Mouse (Mus musculus): ENCODE measurements around the gene Nlrp14. TPM values are rescaled to one million over a fixed set of nuclear protein-coding genes. Genes with fewer than 3 reads are reported as not detected.
"Not testable (repeated sequence)": the region's sequence is repeated elsewhere in the genome, so short reads cannot be mapped to it uniquely, and the experiment has no call there.

Gene Nlrp14
- not detected in 2 replicates for polyA plus RNA-seq (2012; rRNA removed)

DNA sequence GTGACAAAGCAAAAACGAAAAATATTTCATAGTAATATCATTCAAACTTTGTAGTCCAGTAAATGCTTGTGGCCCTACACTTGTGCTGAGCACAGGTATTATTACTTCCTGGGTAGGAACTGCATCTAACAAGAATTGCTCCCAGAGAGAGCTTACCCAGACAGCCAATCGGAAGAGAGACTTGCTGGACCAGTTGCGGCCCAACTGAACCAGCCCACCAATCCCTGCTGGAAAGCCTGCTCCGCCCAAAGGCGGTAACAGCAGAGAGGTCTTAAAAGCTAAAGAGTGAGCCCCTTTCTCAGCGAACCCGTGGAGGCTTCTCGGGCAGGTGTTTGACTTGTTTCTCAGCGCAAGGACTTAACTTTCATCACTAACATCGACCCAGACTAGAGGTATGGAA, at the start of gene Nlrp14:
TSS of gene Nlrp14 (plus strand) at position 301 of the 400 bp plus-strand sequence.
- H3K4me1 ChIP-seq (ENCODE audit: control insufficient read depth, insufficient read depth, low read length), result no peaks in the 10 kb centered on the region
- no peak for TF ChIP-seq POLR2A (IDR thresholded peaks at IDR 0.05; ENCODE audit: extremely low read depth, insufficient read depth, low read length)
- no peak for TF ChIP-seq CTCF (IDR thresholded peaks at IDR 0.05; ENCODE audit: extremely low read depth, insufficient read depth, low read length)
- H3K4me3 ChIP-seq (ENCODE audit: insufficient read depth, low read length), result no peak within 1 kb of the TSS
- no peak within 1 kb of the TSS for H3K27ac ChIP-seq (ENCODE audit: insufficient read depth, low read length)

DNA sequence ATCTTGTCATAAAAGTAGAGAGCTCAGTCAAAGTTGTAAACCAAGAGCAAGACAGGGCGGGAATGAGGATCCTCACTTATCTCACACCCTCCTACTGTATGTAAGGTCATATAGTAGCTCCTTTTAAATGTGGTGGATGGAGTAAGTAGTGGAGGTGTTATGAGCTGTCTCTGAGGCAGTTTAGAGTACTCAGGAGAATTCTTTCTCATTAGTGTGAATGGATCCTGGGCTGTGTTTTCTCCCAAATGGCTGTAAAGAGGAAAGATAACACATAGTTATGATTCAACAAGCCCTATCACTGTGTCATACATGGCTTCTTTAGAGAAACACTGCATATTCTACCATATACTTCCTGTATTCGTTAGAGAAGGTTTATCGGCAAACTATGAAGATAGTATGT, 35.8 kb upstream of the Nlrp14 start, which contains the start of gene Olfr715:
TSS of gene Olfr715 (minus strand) at position 101 of the 400 bp plus-strand sequence.
- not testable (repeated sequence) for H3K27ac ChIP-seq (ENCODE audit: insufficient read depth, low read length); H3K4me3 ChIP-seq (ENCODE audit: insufficient read depth, low read length); H3K4me1 ChIP-seq (ENCODE audit: control insufficient read depth, insufficient read depth, low read length)

DNA sequence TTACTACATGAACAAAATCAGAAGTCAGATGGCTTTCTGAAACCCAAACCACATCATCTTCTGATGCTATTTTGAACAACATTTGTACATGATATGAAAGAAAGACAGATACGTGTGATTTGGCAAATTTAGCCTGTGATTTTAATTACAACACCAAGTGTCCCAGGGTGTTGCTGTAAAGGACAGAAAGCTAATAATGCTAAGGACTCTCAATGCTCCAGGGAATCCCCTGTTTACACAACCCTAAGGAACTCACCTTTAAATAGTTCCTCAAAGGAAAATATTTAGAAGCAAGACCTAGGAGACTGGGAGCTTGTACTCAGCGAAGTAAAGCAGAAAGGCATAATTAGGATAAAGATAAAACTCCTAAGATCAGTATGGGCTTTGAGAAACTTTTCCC, 28.8 kb upstream of the Nlrp14 start, which contains the start of gene Olfr716:
TSS of gene Olfr716 (plus strand) at position 301 of the 400 bp plus-strand sequence.
- not testable (repeated sequence) for H3K4me1 ChIP-seq (ENCODE audit: control insufficient read depth, insufficient read depth, low read length); H3K27ac ChIP-seq (ENCODE audit: insufficient read depth, low read length); H3K4me3 ChIP-seq (ENCODE audit: insufficient read depth, low read length)

DNA sequence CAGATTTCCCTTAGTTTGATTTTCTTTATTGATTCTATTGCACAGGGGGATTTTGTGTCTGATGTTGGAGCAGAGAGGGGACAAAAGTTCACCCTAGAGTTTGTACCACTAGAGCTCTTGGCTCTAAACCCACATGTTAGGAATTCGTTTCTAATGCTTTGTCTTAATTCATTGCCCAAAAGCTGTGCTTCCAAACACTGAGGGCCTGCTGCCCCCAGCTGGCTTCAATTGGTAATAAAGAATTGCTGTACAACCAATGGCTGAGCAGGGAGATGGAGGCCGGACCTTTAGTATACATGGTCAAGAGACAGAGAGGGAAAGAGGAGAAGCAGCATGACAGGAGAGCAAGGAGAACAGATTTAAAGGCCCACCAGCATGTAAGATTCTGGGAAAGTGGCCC, 13.6 kb downstream of the Nlrp14 start:
- TF ChIP-seq POLR2A (IDR thresholded peaks at IDR 0.05; ENCODE audit: extremely low read depth, insufficient read depth, low read length) (no peak), CTCF (IDR thresholded peaks at IDR 0.05; ENCODE audit: extremely low read depth, insufficient read depth, low read length) (no peak)
- Histone ChIP-seq H3K4me1 (ENCODE audit: control insufficient read depth, insufficient read depth, low read length) (no peaks in the 10 kb centered on the region), H3K27ac (ENCODE audit: insufficient read depth, low read length) (no peak overlapping the region), H3K4me3 (ENCODE audit: insufficient read depth, low read length) (no peak overlapping the region)

DNA sequence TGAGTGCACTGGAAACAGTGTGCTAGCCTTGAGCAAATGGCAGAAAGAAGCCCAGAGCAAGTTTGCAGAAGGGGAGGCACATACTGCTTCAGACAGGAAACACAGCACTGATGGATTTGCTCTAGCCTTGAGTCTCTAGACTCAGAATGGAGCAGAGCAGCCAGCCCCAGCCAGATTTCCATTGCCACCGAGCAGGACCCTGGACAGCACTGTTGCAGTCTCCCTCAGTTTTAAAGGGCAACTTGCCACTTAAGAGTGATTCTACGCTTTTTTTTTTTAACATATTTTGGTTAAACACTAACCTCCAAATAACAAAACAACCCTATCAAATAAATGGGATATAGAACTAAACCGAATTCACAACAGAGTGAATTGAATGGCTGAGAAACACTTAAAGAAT, 35.0 kb downstream of the Nlrp14 start:
- H3K4me3 ChIP-seq (ENCODE audit: insufficient read depth, low read length), result no peak overlapping the region
- TF ChIP-seq POLR2A (IDR thresholded peaks at IDR 0.05; ENCODE audit: extremely low read depth, insufficient read depth, low read length) (no peak), CTCF (IDR thresholded peaks at IDR 0.05; ENCODE audit: extremely low read depth, insufficient read depth, low read length) (no peak)
- H3K4me1 ChIP-seq (ENCODE audit: control insufficient read depth, insufficient read depth, low read length), result no peaks in the 10 kb centered on the region
- no peak overlapping the region for H3K27ac ChIP-seq (ENCODE audit: insufficient read depth, low read length)

DNA sequence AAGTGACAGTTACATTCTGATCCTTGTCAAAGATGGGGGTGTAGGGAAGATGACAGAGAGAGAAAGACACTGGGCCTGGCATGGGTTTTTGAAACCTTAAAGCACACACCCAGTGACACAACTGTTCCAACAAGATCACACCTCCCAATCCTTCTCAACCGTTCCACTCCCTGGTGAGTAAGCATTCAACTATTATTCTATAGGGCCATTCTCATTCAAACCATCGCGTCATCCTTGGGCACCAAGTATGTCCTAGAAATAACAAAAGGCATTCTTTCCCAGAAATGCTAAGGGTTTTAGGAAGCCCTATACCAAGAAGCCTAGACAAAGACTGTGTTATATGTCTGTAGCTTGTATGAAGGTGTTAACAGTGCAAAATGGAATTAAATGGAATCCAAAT, 41.1 kb downstream of the Nlrp14 start:
- Histone ChIP-seq H3K4me1 (ENCODE audit: control insufficient read depth, insufficient read depth, low read length) (no peaks in the 10 kb centered on the region), H3K27ac (ENCODE audit: insufficient read depth, low read length) (no peak overlapping the region), H3K4me3 (ENCODE audit: insufficient read depth, low read length) (no peak overlapping the region)
- TF ChIP-seq CTCF (IDR thresholded peaks at IDR 0.05; ENCODE audit: extremely low read depth, insufficient read depth, low read length), result no peak

DNA sequence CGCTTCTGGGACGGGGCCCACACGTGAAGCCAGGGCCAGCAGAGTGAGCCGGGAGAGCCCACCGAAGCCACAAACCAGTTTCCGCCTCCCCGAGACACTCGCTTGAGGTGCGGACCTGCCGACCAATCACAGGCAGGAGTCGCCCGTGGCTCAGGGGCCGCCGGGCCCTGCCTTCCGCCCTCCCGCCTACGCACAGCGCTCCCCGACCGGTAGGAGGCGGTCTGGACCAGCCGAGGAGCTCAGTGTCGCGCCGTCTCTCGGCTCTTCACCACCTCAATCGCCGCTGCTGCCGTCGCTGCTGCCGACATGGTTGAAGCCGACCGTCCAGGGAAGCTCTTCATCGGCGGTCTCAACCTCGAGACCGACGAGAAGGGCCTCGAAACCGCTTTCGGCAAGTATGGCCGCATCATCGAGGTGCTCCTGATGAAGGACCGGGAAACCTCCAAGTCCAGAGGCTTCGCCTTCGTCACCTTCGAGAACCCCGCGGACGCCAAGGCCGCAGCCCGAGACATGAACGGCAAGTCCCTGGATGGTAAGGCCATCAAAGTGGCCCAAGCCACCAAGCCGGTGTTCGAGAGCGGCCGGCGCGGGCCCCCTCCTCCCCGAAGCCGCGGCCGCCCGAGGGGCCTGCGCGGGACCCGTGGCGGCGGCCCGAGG, 42.5 kb downstream of the Nlrp14 start, which contains the start of gene Rbmxl2:
TSS of gene Rbmxl2 (plus strand) at position 242 of the 657 bp plus-strand sequence.
- Histone ChIP-seq H3K4me1 (ENCODE audit: control insufficient read depth, insufficient read depth, low read length) (no peaks in the 10 kb centered on the region), H3K27ac (ENCODE audit: insufficient read depth, low read length) (no peak within 1 kb of the TSS), H3K4me3 (ENCODE audit: insufficient read depth, low read length) (no peak within 1 kb of the TSS)
- TF ChIP-seq POLR2A (IDR thresholded peaks at IDR 0.05; ENCODE audit: extremely low read depth, insufficient read depth, low read length) (no peak), CTCF (IDR thresholded peaks at IDR 0.05; ENCODE audit: extremely low read depth, insufficient read depth, low read length) (no peak)

DNA sequence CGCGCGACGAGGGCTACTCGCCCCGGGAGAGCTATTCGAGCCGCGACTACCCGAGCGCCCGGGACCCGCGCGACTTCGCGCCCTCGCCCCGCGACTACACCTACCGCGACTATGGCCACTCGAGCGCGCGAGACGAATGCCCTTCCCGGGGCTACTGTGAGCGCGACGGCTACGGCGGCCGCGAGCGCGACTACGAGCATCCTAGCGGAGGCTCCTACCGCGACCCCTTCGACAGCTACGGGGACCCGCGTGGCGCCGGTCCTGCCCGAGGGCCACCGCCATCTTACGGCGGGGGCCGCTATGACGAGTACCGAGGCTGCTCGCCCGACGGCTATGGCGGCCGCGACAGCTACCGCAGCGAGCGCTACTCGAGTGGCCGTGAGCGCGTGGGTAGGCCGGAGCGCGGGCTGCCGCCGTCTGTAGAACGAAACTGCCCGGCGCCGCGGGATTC, 43.4 kb downstream of the Nlrp14 start:
- TF ChIP-seq CTCF (IDR thresholded peaks at IDR 0.05; ENCODE audit: extremely low read depth, insufficient read depth, low read length), result no peak
- no peak for TF ChIP-seq POLR2A (IDR thresholded peaks at IDR 0.05; ENCODE audit: extremely low read depth, insufficient read depth, low read length)
- Histone ChIP-seq H3K27ac (ENCODE audit: insufficient read depth, low read length) (no peak overlapping the region), H3K4me3 (ENCODE audit: insufficient read depth, low read length) (no peak overlapping the region), H3K4me1 (ENCODE audit: control insufficient read depth, insufficient read depth, low read length) (no peaks in the 10 kb centered on the region)

DNA sequence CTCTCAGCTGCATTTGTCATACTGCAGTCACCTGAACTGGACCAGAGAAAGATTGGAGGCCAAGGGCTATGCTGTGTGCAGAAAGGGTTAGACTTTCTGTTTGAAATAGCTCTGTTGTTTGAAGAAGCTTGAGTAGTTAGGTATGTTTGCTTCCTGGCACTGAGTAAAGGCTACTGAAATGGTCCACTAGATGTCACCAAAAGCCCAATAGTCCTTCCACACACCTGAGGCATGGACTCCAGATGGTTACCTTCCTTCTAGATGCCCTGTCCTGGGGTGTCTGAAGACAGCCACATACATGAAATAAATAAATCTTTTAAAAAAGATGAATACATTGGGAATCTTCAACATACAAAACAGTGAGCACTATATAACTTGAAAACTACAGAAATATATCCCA, 48.9 kb downstream of the Nlrp14 start:
- Histone ChIP-seq H3K27ac (ENCODE audit: insufficient read depth, low read length) (no peak overlapping the region), H3K4me1 (ENCODE audit: control insufficient read depth, insufficient read depth, low read length) (no peaks in the 10 kb centered on the region), H3K4me3 (ENCODE audit: insufficient read depth, low read length) (no peak overlapping the region)
- TF ChIP-seq CTCF (IDR thresholded peaks at IDR 0.05; ENCODE audit: extremely low read depth, insufficient read depth, low read length) (peak; percentile 62; the same call in 1 of the 2 replicates), POLR2A (IDR thresholded peaks at IDR 0.05; ENCODE audit: extremely low read depth, insufficient read depth, low read length) (no peak)

DNA sequence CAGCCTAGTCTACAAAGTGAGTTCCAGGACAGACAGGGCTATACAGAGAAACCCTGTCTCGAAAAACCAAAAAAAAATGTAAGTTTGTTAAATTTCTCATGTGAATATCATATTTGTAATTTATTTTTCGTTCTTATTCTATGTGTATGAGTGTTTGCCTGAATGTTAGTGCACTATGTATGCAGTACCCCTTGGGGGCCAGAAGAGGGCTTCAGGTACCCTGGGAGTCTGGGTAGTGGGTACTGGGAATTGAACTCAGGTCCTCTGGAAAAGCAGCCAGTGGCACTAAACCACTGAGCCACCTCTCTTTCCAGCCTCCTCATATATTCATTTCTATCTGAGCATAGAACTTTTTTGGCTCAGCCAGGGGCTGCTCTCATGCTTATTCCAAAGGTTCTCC, 50.1 kb downstream of the Nlrp14 start:
- Histone ChIP-seq H3K4me1 (ENCODE audit: control insufficient read depth, insufficient read depth, low read length) (no peaks in the 10 kb centered on the region), H3K27ac (ENCODE audit: insufficient read depth, low read length) (no peak overlapping the region), H3K4me3 (ENCODE audit: insufficient read depth, low read length) (no peak overlapping the region)
- TF ChIP-seq POLR2A (IDR thresholded peaks at IDR 0.05; ENCODE audit: extremely low read depth, insufficient read depth, low read length) (no peak), CTCF (IDR thresholded peaks at IDR 0.05; ENCODE audit: extremely low read depth, insufficient read depth, low read length) (no peak)

Measured in cortical plate, adult 2 months (tissue).